Mouse (Mus musculus) c-Kit-positive CD71-positive TER-119-positive erythroid progenitor cells, embryonic 14.5 days (primary cell): Measurements from ENCODE around the gene Slc35e2.
A peak's percentile ranks its signal among the peaks of the same experiment; 100 is the strongest.
"Not testable (repeated sequence)": the region's sequence is repeated elsewhere in the genome, so short reads cannot be mapped to it uniquely, and the experiment has no call there.

Experiments
- DNase-seq: peaks from one replicate; pipeline ENCODE4 v3.0.0-alpha.2; 2013; ENCODE audit warnings: low spot score

Slc35e2 gene

GRCm38 (mm10) chr4:155624338-155625291 is 23.4 kb downstream of the Slc35e2 start, which contains the start of gene Cdk11b:
TSS of gene Cdk11b (plus strand) at chr4:155624854.
- peak; percentile 97 for DNase-seq

- DNase-seq: no peak
Measured at GRCm38 (mm10) chr4:155630267-155630666, 29.1 kb downstream of the Slc35e2 start.

GRCm38 (mm10) chr4:155635766-155636499 is 34.7 kb downstream of the Slc35e2 start:
- DNase-seq: no peak

GRCm38 (mm10) chr4:155643531-155643930 is 42.3 kb downstream of the Slc35e2 start:
- no peak for DNase-seq

GRCm38 (mm10) chr4:155645308-155645707 is 44.1 kb downstream of the Slc35e2 start, which contains the start of gene Gm10563:
TSS of gene Gm10563 (minus strand) at chr4:155645408.
- not testable (repeated sequence) for DNase-seq

- no peak for DNase-seq
Measured at GRCm38 (mm10) chr4:155645721-155646120, 44.5 kb downstream of the Slc35e2 start.

GRCm38 (mm10) chr4:155649355-155649754 is 48.1 kb downstream of the Slc35e2 start:
- DNase-seq: no peak

GRCm38 (mm10) chr4:155651553-155652269 is 50.5 kb downstream of the Slc35e2 start:
- no peak for DNase-seq

- no peak for DNase-seq
Measured at GRCm38 (mm10) chr4:155652283-155653085, 51.3 kb downstream of the Slc35e2 start.

GRCm38 (mm10) chr4:155653086-155653450 is 51.9 kb downstream of the Slc35e2 start, which contains the start of gene Mmp23:
TSS of gene Mmp23 (minus strand) at chr4:155653384.
- DNase-seq: no peak

- DNase-seq: no peak
Measured at GRCm38 (mm10) chr4:155653451-155654182, 52.4 kb downstream of the Slc35e2 start.

- DNase-seq: no peak
Measured at GRCm38 (mm10) chr4:155654183-155654455, 52.9 kb downstream of the Slc35e2 start.

- no peak for DNase-seq
Measured at GRCm38 (mm10) chr4:155654456-155655298, 53.5 kb downstream of the Slc35e2 start.

- DNase-seq: no peak
Measured at GRCm38 (mm10) chr4:155656214-155656751, 55.1 kb downstream of the Slc35e2 start.

GRCm38 (mm10) chr4:155658961-155659360 is 57.7 kb downstream of the Slc35e2 start:
- no peak for DNase-seq

GRCm38 (mm10) chr4:155660641-155661040 is 59.4 kb downstream of the Slc35e2 start:
- DNase-seq: no peak

- no peak for DNase-seq
Measured at GRCm38 (mm10) chr4:155666903-155667302, 65.7 kb downstream of the Slc35e2 start.

- peak; percentile 95 for DNase-seq
Measured at GRCm38 (mm10) chr4:155668689-155669597, 67.7 kb downstream of the Slc35e2 start, which contains the start of gene Mib2. TSS of gene Mib2 (minus strand) at chr4:155669198.
